Mouse (Mus musculus) liver, adult (tissue): Measurements from ENCODE around the gene Gstm2.

Experiments
- GATA4 ChIP-seq: IDR thresholded peaks from 2 replicates; pipeline ENCODE4 v1.6.1; 2014; ENCODE audit warnings: mild to moderate bottlenecking, low read length; ENCODE audit not compliant: insufficient replicate concordance

Gene Gstm2

DNA sequence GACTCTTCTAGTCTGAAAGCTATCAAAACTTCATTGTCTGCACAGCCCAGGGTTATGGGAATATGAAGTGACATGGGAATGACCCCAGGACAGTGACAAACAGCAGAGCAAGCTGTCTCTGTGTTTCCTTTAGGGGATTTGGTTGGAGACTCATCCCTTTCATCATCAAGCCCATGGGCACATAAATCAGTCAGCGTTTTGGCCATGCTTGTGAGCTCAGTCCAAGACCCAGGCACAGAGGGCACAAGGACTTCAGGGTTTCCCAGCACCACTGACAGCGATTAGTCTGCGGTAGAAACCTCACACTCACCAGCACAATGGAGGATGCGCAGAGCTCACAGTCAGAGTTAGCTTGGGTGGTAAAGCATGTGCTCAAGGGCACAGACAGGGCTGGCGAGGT, 32.3 kb downstream of the Gstm2 start:
- TF ChIP-seq GATA4 = no peak

- peak; percentile 58; the same call in 1 of the 2 replicates for TF ChIP-seq GATA4
Observed at GRCm38 (mm10) chr3:107953328-107953755, 32.9 kb downstream of the Gstm2 start.

GRCm38 (mm10) chr3:107950531-107950930, 35.7 kb downstream of the Gstm2 start:
- no peak for TF ChIP-seq GATA4

GRCm38 (mm10) chr3:107945729-107946128, 40.5 kb downstream of the Gstm2 start:
- no peak for TF ChIP-seq GATA4

DNA sequence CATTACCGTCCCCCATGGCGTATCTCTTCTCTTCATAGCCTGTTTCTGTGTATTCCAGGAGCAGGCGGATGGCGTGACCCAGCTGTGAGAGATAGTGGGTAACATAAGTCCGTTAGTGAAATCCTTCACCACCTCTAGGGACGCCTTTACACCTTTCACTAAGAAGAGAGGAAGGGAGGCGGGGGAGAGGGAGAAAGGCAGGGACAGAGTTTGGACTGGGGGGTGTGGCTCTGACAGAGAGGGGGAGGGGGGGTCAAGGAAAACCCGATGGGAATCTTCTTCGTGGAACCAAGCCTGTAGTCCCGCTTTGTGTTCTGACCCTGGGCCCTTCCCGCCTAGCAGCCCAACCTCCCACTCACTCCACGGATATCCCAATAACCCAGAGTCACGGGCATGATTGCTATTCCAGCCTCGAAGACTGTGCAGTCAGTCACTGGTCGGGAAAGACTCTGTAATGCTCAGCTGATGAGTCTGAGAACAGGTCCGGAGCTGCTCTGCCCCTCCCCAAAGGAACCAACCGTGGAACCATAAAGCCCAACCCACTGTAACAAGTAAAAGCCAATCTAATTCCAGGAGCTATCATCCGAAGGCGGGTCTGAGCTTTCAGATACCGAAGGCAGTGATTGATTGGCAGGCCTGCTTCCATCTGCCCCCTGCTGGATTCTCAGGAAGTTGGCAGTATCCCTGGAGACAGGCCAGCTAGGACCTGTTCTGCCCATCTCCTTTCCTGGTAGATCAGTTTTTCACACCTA, 42.8 kb downstream of the Gstm2 start, which contains the start of gene Gstm6:
Gene Gstm6 (minus strand): TSS at position 511 of the 752 bp plus-strand sequence.
- TF ChIP-seq GATA4 = no peak

DNA sequence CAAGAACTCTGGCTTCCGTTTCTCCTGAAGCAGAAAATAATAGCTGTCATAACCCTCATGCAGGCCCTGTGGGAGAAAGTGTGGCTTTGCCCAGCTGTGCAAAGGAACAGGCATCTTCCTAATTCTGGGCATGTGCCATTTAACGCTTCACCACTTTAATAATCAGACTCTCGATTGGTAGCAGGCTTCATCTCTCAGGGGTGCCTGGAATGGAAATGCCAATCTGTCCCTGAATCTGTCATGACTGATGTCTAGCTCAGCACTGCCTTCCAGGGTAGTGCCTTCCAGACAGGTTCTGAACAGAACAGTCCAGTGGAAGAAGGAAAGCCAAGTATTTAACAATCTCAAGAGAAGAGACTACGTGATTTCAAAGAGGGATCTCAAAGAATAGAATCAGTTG, 45.0 kb downstream of the Gstm2 start:
- TF ChIP-seq GATA4 = no peak

GRCm38 (mm10) chr3:107940524-107940923, 45.7 kb downstream of the Gstm2 start:
- TF ChIP-seq GATA4 = no peak

DNA sequence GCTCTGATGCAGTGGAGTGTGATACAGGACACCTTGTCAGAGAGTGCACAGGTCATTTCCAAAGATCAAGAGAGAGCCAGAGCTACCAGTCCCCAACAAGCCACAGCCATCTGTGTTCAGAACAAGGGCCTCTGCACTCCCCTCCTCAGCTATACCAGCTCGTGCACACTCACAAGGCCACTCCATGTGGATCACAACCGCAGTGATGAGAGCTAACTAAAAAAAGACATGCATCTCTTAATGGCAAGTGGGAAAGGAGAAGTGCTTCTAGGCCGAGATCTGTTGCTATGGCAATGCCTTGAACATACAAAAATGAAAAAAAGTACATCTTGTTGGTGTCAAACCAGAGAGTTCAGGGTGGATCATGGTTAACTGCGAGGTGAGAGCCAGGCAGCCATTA, 46.4 kb downstream of the Gstm2 start:
- no peak for TF ChIP-seq GATA4

GRCm38 (mm10) chr3:107939403-107939802, 46.9 kb downstream of the Gstm2 start:
- TF ChIP-seq GATA4 = no peak

DNA sequence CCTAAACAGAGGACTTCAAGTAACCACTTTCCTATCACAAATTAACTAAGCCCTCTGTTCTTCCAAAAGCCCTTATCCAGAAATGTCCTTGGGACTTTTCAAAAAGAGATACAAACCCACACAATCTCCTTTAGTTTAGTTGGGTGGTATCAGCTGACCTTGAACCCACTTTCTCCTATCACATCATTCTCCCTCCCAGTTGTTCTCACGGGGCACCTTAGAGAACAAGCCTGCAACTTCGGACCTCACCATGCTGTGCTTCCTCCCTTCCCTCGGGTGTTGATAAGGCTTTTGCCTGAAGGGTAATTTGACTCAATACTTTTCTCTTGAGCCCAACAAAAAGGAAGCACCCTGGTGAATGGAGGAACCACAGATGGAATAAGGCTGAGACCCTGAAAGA, 50.4 kb downstream of the Gstm2 start:
- TF ChIP-seq GATA4 = no peak

- TF ChIP-seq GATA4 = no peak
Observed at GRCm38 (mm10) chr3:107935268-107935667, 51.0 kb downstream of the Gstm2 start.

DNA sequence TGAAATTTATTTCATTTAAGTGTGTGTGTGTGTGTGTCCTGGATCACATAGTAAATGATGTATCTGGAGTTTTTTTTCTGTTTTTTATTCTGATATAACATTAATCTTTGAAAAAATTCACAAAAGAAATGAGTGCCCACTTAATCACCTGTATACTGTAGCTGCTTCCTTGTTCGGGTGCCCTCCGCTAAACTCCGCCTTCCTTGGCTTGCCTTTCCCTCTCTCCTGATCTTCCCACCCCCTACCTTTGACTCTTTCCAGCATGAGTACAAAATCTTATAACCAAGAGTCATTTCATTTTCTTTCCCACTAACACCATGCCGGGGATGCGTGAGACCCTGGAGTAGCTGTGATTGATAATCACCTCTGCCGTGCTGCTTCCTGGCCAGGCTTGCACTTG, 54.1 kb downstream of the Gstm2 start:
- TF ChIP-seq GATA4 = no peak
